Mouse (Mus musculus): ENCODE results near the gene BC048562.

BC048562 gene

GRCm38 (mm10) chr9:108450292-108451169 lies 14.2 kb downstream of the BC048562 start:
- in situ Hi-C loops (cut with MboI, MseI), result no loop called here

DNA sequence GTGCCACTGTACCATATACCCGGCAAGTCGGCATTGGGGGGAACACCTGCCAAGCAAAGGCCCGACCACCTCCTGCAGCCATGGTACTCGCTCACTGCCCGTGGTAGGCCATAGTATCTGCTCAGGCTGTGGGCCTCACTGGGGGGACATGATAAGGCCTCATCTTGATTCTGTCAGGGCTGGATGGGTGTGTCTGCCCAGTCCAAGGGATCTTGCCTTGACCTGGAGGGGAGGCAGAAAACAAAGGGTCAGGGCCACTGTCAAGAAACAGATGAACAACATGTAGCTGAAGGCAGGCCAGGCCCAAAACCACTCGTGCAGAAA lies 14.8 kb downstream of the BC048562 start:
- in situ Hi-C loops (cut with MboI, MseI), result no loop called here

DNA sequence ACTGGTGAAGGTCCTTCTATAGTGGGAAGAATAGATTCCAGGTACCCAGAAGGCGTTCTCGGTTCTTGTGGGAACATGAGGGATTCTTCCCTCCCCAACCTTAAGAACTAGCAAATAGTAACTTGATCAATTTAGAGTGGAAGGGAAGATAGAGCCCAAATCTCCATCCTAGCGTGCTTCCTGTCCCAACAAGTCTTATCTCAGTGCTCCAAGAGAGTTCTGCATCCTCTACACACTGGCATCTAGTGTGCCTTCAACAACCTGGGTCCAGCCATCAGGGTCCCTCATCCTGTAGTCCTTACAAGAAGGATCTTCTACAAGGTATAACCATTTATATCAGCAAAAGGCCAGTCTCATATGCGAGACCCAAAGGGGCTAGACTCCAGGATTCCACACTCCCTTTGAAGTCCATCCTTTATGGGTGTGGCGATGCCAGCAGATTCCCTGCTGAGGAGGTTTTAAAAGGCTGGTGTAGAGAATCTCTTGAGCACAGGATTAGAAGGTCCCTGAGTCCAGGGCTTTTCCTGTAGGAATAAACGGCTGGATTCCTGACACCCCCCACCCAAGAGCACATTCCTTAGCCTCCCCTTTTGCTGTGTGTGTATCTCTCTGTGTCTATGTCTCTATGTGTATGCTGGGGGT lies 15.4 kb downstream of the BC048562 start:
- in situ Hi-C loops (cut with MboI, MseI), result no loop called here

DNA sequence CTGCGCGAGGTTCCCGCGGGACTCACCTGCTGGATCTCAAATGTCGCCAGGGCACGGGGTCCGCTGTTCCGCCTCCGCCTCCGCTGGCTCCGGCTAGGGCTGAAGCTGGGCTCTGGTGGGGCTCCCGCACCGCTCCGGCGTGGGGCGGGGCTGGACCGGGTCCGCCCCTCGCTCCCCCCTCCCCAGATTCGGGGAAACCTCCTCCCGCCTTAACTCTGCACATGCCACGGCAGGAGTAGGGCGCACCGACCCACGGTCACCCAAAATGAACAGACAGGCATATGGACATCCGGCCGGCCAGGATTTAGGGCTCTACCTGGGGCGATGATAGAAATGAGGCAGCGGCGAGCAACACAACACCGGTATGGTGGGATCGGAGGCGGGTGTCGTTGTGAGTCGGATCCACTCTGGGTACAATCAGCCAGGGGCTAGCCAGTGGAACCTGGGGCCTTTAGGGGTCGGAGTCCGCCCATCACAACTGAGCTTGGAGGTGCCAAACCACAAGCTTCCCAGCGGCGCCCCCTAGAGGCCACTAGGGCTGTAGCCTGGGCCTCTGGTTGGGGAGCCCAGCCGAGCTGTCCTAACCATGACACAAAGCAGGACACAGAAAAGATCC lies 16.1 kb downstream of the BC048562 start:
- in situ Hi-C loops (cut with MboI, MseI), result no loop called here

GRCm38 (mm10) chr9:108452911-108453310 lies 16.6 kb downstream of the BC048562 start:
- in situ Hi-C loops (cut with MboI, MseI), result no loop called here

- in situ Hi-C loops (cut with MboI, MseI), result no loop called here
Observed at GRCm38 (mm10) chr9:108453458-108453857, 17.2 kb downstream of the BC048562 start.

- in situ Hi-C loops (cut with MboI, MseI), result no loop called here
Observed at GRCm38 (mm10) chr9:108454429-108454828, 18.1 kb downstream of the BC048562 start.

GRCm38 (mm10) chr9:108455747-108456571 lies 19.7 kb downstream of the BC048562 start:
- in situ Hi-C loops (cut with MboI, MseI), result no loop called here

GRCm38 (mm10) chr9:108456953-108457352 lies 20.7 kb downstream of the BC048562 start:
- in situ Hi-C loops (cut with MboI, MseI), result no loop called here

DNA sequence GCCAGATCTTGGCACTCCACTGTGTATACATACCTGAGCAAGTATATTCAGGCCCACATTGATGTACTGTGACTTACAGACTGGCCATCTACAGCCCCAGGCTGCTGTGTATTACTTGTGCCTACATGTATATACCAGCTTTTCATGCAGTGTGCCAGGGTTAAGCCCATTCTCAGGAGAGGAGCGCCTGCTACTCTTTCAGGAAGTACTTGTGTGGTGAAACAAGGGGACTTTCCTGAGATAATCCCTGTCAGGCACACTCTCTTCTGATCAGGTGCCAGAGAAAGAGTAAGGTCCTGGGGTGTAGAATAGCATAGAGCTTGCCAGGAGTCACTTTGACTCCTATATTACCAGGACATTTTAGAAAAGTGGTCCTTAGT lies 23.6 kb downstream of the BC048562 start:
- in situ Hi-C loops (cut with MboI, MseI), result no loop called here

DNA sequence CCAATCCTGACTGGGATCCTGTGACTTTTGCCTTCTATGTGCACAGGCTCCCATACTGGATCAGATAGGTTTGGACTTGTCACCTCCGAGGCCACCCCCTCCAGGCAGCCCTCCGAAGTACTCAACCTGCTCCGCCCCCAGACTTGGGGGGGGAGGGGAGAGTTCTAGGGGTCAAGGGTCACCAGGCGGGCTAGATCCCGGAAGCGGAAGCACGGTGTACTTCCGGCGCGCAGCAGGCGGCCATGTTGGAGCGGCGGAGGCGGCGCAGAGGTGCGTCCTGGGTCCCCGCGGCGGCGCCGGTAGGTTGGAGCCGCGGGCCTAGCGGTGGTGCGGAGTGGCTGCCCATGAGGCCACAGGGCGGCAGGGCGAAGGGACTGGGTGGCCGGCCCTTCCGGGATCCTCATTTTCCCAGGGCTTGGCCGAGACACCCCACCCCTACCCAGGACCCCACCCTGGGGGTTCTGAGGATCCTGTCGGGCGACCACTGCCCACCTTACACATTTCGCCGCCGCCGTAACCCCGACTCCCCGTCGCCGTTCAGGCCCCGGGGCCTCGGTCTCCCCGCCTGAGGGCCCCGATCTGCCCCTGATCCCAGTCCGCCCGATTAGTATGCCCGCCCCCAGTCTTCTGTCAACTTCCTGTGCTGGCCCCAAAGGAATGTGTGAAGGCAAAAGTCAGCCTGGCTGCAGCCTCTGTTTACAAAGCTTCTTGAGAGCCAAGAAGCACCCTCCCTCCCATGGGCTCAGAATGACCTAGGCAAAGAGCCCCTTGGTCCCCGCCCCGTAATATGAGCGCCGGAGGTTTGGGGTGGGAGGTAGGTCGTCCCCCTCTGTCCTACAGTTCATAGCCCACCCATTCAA lies 24.3 kb downstream of the BC048562 start, which contains the start of gene Ccdc71:
TSS of gene Ccdc71 (plus strand) at position 209 of the 860 bp plus-strand sequence.
- in situ Hi-C loops (cut with MboI, MseI), result no loop called here

DNA sequence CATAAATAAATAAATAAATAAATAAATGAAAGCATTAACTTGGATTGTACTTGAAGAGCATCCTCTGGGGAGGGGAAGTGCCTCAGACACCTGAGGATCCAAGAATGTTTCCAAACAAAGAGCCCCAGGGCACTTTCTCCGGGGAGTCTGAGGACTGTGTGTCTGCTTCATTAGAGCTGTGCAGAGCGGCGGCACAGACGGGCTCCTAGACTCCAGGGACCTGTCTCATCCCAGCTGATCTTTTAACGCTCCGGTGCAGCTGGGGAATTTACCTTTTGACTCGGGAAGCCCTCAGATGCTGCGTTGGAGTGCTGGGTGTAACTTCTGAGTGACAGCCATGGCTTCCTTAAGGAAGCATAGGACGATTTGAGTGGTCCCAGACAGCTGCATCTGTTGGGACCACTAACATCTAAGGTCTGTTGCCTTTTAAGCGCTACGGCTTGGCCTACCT lies 24.9 kb downstream of the BC048562 start, which contains the start of gene Klhdc8b:
TSS of gene Klhdc8b (minus strand) at position 401 of the 451 bp plus-strand sequence.
- in situ Hi-C loops (cut with MboI, MseI), result no loop called here

DNA sequence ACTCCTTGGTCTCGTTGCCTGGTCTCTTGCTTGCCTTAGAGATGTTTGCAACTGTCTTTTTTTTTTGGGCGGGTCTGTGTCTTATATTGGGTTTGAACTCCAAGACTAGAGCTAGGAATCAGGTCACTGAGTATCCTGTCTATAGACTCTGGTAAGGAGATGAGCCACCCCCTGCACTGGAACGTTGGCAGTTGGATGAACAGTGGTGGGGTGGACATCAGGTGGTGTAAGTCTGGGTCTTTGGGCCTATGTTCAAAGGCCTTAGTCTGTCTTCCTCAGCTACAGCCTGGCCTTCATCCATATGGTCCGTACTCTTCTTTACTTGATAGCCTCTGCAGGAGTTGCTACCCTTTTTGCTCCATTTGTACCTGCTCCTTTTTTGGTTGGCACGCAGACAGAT lies 25.4 kb downstream of the BC048562 start:
- in situ Hi-C loops (cut with MboI, MseI), result no loop called here

GRCm38 (mm10) chr9:108462192-108462591 lies 25.9 kb downstream of the BC048562 start:
- in situ Hi-C loops (cut with MboI, MseI), result no loop called here

DNA sequence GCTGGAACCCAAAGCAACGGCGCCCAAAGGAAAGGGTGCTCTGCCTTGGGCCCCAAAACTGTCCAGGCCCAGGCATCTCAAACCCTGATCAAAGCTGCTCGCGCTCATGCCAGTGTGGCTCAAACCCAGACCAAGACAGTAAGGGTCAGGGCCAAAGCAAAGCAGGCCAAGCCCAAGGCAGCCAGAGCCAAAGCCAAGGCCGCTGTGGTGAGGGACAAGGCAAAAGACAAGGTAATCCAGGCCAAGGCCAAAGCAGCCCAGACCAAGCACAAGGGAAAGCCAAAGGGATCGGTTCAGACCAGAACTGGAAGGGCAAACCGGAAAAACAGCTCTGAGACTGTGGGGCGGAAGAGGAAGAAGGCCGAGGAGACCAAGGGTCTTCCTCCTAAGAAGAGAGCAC lies 27.4 kb downstream of the BC048562 start:
- in situ Hi-C loops (cut with MboI, MseI), result no loop called here

GRCm38 (mm10) chr9:108466219-108466618 lies 29.9 kb downstream of the BC048562 start:
- in situ Hi-C loops (cut with MboI, MseI), result no loop called here

DNA sequence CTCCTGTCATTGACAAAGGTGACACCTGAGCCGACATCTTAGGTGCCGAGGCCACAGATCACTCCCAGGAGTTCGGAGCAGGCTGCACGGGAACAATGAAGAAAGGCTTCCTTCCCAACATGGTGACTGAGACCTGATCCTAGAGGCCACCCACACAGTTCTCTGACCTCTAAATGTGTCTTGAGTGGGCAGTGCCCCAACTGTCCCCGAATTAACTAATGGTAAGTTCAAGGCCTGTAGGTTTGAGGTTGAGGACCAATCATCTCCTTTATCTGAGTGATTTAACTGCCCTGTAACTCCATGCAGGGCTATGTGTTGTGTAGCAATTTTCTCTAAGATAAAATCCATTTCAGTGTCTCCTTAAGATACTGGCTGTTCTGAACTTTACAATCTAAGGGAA lies 33.1 kb downstream of the BC048562 start:
- in situ Hi-C loops (cut with MboI, MseI), result no loop called here

GRCm38 (mm10) chr9:108469845-108470244 lies 33.6 kb downstream of the BC048562 start:
- in situ Hi-C loops (cut with MboI, MseI), result no loop called here

DNA sequence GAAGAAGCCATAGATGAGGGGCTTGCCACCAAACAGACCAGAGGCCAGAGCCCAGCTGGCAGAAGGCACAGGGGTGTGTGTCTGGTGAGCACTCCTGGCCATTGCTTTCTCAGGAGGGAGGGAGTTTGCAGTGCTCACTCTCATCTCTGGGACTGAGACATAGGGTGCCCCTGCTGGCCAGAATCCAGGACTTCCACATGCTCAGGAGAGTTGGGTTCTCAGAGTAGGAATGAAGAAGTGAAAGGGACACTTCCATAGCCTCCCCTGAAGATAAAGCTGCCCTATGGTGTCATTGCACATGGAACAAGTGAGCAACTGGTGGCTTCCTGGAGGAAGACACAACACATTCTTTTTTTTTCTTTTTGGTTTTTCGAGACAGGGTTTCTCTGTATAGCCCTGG lies 38.2 kb downstream of the BC048562 start:
- in situ Hi-C loops (cut with MboI, MseI), result no loop called here

DNA sequence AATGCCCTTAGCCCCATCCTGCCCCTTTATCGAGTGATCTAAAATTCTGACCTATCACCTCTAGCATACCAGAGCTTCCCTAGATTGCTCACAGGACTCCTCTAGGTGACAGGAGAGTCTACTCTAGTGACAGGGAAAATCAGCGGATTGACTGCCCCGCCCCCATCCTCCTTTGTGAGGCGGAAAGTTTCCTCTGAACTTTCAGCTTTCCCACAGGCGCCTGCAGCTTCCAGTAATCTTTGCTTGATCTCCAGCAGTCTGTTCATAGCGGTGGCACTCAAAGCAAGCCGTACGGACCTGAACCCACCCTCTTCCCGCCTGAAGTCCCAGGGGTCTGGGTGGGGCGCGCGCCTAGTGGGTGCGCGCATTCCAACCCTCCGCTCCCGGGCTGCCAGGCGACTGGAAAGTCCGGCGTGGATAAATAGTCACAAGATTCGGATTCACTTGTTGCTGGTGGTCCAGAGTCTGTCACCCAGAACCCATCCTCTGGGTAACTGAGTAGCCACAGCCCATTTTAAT lies 42.4 kb downstream of the BC048562 start:
- in situ Hi-C loops (cut with MboI, MseI), result no loop called here
